Mouse (Mus musculus) ovary, postnatal 14 days (tissue): ENCODE results near the gene Tmem132b.

Experiments used
- DNase-seq: peaks from one replicate; pipeline ENCODE4 v3.0.0; 2022; ENCODE audit warnings: low spot score

Tmem132b gene

DNA sequence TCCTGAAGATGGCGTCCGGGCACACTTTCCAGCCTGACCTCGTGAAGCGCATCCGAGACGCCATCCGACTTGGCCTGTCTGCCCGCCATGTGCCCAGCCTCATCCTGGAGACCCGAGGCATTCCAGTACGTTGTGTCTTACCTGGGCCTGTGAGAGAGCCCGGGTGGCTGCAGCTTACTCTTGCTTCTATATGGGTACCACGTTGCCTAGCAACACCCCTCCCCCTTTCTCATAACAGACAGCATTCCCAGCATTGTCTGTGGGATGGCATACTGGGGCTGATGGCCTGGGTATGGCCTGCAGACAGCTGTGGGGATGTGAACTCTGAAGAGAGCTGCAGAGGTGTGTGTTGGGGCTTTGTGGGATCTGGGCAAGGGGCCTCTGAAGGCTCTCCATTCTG, 16.6 kb upstream of the Tmem132b start:
- no peak for DNase-seq

DNA sequence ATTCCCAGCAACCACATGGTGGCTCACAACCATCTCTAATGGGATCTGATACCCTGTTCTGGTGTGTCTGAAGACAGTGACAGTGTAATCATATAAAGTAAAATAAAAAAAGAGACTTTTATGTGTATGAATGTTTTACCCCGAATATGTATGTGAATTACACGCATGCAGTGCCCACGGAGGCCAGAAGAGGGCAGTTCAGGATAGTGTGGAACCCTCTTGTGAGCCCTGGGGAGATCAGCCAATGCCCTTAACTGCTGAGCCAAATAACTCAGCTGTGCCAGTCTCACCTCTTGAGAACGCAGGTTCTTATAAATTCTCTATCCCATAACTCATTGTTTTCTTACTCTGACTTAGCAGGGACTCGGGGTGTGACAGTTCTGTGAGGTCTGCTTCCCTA, 12.9 kb upstream of the Tmem132b start:
- DNase-seq: no peak

- no peak for DNase-seq
Observed at GRCm38 (mm10) chr5:125520930-125521590, 10.5 kb upstream of the Tmem132b start.

DNA sequence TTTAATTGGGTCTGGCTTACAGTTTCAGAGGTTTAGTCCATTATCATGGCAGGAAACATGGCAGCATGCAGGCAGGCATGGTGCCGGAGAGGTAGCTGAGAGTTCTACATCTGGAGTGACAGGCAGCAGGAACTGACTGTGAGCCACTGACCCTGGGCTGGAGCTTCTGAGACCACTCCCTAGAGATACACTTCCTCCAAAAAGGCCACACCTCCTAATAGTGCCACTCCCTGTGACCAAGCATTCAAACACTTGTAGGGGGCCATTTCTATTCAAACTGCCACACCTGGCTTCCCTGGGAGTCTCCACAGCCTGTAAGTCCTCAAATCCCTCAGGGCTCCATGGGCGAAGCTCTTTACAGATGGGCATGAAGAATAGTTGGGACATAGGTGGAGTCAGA, 8.2 kb upstream of the Tmem132b start:
- DNase-seq: no peak

- DNase-seq: no peak
Observed at GRCm38 (mm10) chr5:125525516-125525915, 6.1 kb upstream of the Tmem132b start.

DNA sequence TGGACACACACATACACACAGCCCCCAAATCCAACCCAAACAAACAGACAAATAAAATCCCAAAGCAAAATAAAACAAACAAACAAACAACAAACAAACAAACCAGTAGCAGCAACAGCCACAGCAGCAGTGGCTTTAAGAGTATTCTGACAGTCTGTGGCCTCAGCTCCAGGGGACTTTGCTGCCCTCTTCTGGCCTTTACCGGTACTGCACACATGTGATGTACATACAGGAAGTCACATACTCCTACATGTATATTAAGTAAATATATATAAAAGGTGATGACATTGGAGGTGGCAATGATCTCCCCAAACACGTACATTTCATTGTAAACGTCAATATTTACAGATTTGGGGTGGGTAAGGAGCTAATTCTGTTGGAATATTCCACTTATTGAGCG, 5.1 kb upstream of the Tmem132b start:
- no peak for DNase-seq

DNA sequence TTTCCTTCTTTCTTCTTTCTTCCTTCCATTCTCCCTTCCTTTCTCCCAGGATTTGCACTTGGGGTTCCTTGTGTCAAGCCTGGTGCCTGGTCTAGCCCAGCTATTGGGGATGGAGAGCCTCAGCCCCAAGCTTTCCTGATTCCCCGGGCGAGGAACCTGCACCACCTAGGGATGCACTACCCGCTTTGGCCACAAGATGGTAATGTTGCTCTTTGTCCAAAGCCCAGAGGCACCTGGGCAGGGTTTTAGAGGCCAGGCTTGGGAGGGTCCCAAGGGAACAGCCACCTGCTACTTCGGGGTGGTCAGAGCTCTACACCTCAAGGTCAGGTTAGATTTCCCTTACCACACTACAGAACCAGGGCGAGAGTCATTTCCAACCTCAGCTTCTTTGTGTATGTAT, 2.5 kb upstream of the Tmem132b start:
- DNase-seq: peak; percentile 66

DNA sequence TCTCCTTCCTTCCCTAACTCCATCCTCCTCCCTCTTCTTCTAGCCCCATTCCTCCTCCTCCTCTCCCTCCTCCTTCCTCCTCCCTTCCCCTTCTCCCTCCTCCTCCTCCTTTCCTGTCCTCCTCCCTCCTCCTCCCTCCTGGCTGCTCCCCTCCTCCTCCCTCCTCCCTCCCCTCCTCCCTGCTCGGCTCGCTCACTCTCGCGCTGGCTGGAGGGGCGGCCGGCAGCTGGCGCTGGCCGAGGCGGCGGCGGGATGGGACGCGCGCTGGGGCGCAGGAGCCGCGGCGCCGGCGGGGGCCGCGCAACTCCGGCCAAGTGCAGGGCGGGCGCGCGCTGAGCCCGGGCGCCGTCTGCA, 594 bp downstream of the Tmem132b start:
- no peak for DNase-seq

- DNase-seq: no peak
Observed at GRCm38 (mm10) chr5:125532545-125533224, 1.1 kb downstream of the Tmem132b start.

GRCm38 (mm10) chr5:125533225-125533900, 1.8 kb downstream of the Tmem132b start:
- no peak for DNase-seq

- no peak for DNase-seq
Observed at GRCm38 (mm10) chr5:125534168-125534610, 2.6 kb downstream of the Tmem132b start.

- no peak for DNase-seq
Observed at GRCm38 (mm10) chr5:125534611-125535324, 3.2 kb downstream of the Tmem132b start.

- DNase-seq: no peak
Observed at GRCm38 (mm10) chr5:125545090-125545489, 13.5 kb downstream of the Tmem132b start.

GRCm38 (mm10) chr5:125546293-125546692, 14.7 kb downstream of the Tmem132b start:
- no peak for DNase-seq

DNA sequence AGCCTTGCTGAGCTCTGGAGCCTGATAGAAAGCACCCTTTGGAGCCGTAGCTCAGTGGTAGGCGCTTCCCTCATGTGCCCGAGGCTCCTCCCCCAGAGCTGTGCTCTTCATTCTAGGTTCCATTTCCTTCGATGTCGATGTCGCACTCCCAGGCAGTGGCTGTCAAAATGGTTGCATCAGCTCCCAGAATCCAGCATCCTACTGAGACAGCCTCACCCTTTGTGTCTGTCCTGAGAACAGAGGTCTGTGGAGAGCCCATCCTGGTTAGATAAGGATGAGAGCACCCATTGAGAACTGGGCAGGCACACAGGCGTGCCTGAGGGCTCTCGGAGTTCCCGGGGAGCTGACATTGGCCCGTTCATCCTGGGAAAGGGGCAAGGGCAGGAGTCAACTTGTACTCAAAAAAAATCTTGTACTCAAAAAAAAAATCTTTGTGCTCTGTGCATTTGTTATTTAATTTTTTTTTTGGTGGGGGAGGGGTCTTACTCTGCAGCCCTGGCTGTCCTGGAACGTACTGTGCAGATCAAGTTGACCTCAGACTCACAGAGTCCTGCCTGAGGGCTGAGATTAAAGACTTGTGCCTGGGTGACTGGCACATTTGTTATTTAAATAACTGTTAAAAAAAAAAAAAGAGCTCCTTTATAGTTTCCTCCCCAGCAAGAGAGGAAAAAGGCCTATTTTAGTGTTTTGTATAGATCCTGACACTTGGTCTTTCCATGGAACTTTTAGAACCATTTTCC, 18.3 kb downstream of the Tmem132b start:
- DNase-seq: no peak

DNA sequence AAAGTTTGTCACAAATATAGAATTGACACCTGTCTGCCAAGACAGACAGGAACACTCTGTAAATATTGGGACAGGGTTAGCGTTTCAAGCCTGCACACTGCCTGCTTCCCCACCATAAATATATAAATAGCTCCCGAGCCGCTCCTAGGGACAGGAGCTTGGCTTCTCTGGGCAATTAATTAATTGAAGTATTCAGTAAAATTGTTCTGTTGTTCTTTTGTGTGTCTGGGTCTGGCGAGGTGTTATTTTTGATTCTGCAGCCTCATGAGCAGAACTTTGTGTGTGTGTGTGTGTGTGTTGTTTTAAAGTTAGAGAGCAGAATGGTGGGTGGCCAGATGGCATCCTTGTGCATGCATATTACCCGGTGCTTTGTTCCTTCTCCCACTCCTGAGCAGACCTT, 24.2 kb downstream of the Tmem132b start:
- no peak for DNase-seq

DNA sequence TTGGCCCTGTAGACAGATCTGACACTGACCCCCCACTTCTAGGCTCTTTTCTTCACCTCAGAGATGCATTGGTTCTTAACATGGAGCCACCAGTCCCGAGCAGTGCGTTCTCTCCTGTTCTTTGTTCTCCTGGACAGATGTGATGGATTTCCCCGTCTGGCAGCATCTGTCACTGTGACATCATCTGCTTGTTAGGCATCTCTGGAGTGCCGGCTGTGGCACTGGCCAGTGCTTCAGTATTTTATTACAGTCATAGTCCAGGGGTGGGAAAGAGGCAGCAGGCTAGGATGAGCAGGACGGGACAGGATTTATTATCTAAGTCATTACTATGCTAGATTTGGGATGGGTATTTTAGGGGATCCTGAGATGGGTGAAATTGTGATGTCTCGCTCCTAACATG, 31.9 kb downstream of the Tmem132b start:
- DNase-seq: no peak

DNA sequence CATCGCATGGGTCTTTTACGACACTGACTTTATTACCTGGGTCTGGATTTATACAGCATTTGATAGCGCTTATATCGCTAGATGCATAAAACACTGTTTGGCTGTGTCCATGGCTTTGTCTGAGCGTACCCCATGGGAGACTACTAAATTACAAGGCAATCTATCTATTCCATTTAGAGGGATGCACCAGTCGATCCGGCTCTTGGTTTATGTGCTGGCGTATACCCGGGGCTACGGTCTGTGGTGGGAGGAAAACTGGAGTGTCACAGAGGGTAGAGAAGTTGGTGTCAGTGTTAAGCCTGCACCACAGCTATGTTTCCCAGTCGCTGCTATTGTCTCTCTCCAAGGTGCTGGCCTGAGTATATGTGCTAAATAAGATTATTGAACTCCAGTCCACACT, 34.2 kb downstream of the Tmem132b start:
- DNase-seq: no peak

GRCm38 (mm10) chr5:125568457-125568856, 36.9 kb downstream of the Tmem132b start:
- no peak for DNase-seq

DNA sequence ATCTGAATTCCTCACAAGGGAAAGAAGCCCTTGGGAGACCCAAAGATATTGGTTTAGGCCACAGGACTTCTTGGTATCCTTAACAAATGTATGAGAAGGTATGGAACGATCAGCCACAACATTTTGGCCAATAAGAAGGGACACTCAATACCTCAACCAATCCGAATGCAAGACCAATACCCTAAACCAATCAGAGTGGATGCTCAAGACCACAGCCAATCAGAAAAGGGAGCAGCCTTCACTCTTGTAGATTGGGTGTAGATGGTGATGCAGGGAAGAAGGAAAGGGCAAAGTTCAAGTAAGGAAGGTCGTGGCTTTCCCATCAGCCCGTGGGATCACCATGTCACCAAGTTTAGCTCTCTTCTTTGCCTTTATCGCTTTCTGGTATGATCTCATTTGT, 40.4 kb downstream of the Tmem132b start:
- no peak for DNase-seq

- no peak for DNase-seq
Observed at GRCm38 (mm10) chr5:125574886-125575285, 43.3 kb downstream of the Tmem132b start.

- DNase-seq: no peak
Observed at GRCm38 (mm10) chr5:125575866-125576265, 44.3 kb downstream of the Tmem132b start.
